Mouse (Mus musculus) lung, postnatal 0 days (tissue): ENCODE results near the gene Mllt6. TPM values are rescaled to one million over a fixed set of nuclear protein-coding genes. Genes with fewer than 3 reads are reported as not detected.

ENCODE experiments used
- ATAC-seq: fragments of 200-750 bp; cut with Nextera tagmentation; 2 replicates; pipeline ENCODE4 v1.8.0; 2017; ENCODE audit warnings: moderate library complexity
- DNase-seq: peaks from one replicate; pipeline ENCODE4 v3.0.0-alpha.2; 2016; ENCODE audit warnings: low spot score
- H3K27ac ChIP-seq: fragments of 300-500 bp; sonication (generic); 2 replicates; pipeline ENCODE4 v1.5.1; 2014; ENCODE audit warnings: antibody characterized with exemption, mild to moderate bottlenecking, low read length, mixed read lengths
- H3K27me3 ChIP-seq: fragments of 300-500 bp; sonication (generic); replicated peaks from 2 replicates; pipeline ENCODE4 v1.6.1; 2014; ENCODE audit warnings: low read length, mixed read lengths; ENCODE audit not compliant: insufficient read depth
- H3K36me3 ChIP-seq: fragments of 300-500 bp; sonication (generic); 2 replicates; pipeline ENCODE4 v1.6.1; 2014; ENCODE audit warnings: low read length, mixed read lengths; ENCODE audit not compliant: insufficient read depth
- H3K4me1 ChIP-seq: fragments of 300-500 bp; sonication (generic); 2 replicates; pipeline ENCODE4 v1.6.1; 2014; ENCODE audit warnings: antibody characterized with exemption, low read depth, low read length, mixed read lengths; ENCODE audit not compliant: insufficient read depth
- H3K4me2 ChIP-seq: fragments of 300-500 bp; sonication (generic); replicated peaks from 2 replicates; pipeline ENCODE4 v1.6.1; 2014; ENCODE audit warnings: low read depth, mild to moderate bottlenecking, low read length, moderate library complexity, mixed read lengths
- H3K4me3 ChIP-seq: fragments of 300-500 bp; sonication (generic); 2 replicates; pipeline ENCODE4 v1.5.1; 2014; ENCODE audit warnings: low read depth, low read length
- H3K9ac ChIP-seq: fragments of 300-500 bp; sonication (generic); replicated peaks from 2 replicates; pipeline ENCODE4 v1.6.1; 2014; ENCODE audit warnings: low read depth, mild to moderate bottlenecking
- H3K9me3 ChIP-seq: fragments of 300-500 bp; sonication (generic); 2 replicates; pipeline ENCODE4 v1.6.1; 2016; ENCODE audit warnings: low read length, mixed read lengths
- CTCF ChIP-seq: IDR thresholded peaks from 2 replicates; pipeline ENCODE4 v1.5.1; 2016; ENCODE audit warnings: antibody characterized with exemption, mild to moderate bottlenecking
- EP300 ChIP-seq: IDR thresholded peaks from 2 replicates; pipeline ENCODE4 v1.6.1; 2016; ENCODE audit warnings: antibody characterized with exemption, mild to moderate bottlenecking, control low read depth
- WGBS: fragments of 180-500 bp; shearing (Covaris S2); extraction: QIAGEN DNeasy Blood & Tissue Kit; methylation state at CpG from one replicate; pipeline ENCODE4 v1.1.7; 2014; 5-methylcytosine and 5-hydroxymethylcytosine counted together
- polyA plus RNA-seq: library from polyadenylated mRNA; unstranded; fragments of >200 nt; fragmentation: Nextera tagmentation; extraction: Ambion mirVana; gene quantifications from 2 replicates; pipeline ENCODE4 v1.2.1, GENCODE M21; 2015

Gene Mllt6
- polyA plus RNA-seq, 1 experiment from 2014 or later, result 3.0 TPM

GRCm38 (mm10) chr11:97664339-97664665 lies 1.1 kb downstream of the Mllt6 start:
- Histone ChIP-seq H3K4me2 (peak overlapping the region; percentile 81), H3K4me3 (peak overlapping the region; percentile 86), H3K27ac (peak overlapping the region; percentile 94), H3K9ac (peak overlapping the region; percentile 63), H3K36me3 (no peaks in the 10 kb centered on the region), H3K27me3 (0 out of 2 replicates have a peak, but pooled peaks cover 5% of the 10 kb centered on the region), H3K4me1 (peaks cover 22% of the 10 kb centered on the region), H3K9me3 (no peaks in the 10 kb centered on the region)
- 2% methylated on average over 6 of the region's 8 CpGs for WGBS
- TF ChIP-seq EP300, result no peak
- TF ChIP-seq CTCF, result no peak
- ATAC-seq (no peak), DNase-seq (peak; percentile 45)

- TF ChIP-seq EP300, result no peak
- TF ChIP-seq CTCF, result peak; percentile 28; the same call in 1 of the 2 replicates
- no peak for ATAC-seq
- Histone ChIP-seq H3K9me3 (no peaks in the 10 kb centered on the region), H3K4me1 (peaks cover 22% of the 10 kb centered on the region), H3K27me3 (0 out of 2 replicates have a peak, but pooled peaks cover 5% of the 10 kb centered on the region), H3K36me3 (no peaks in the 10 kb centered on the region), H3K4me2 (peak overlapping the region; percentile 81), H3K27ac (no peak overlapping the region), H3K9ac (no peak overlapping the region), H3K4me3 (peak overlapping the region; percentile 86)
- 21% methylated on average over 6 of the region's 6 CpGs for WGBS
- peak; percentile 55 for DNase-seq
Observed at GRCm38 (mm10) chr11:97664771-97665240, 1.6 kb downstream of the Mllt6 start.

DNA sequence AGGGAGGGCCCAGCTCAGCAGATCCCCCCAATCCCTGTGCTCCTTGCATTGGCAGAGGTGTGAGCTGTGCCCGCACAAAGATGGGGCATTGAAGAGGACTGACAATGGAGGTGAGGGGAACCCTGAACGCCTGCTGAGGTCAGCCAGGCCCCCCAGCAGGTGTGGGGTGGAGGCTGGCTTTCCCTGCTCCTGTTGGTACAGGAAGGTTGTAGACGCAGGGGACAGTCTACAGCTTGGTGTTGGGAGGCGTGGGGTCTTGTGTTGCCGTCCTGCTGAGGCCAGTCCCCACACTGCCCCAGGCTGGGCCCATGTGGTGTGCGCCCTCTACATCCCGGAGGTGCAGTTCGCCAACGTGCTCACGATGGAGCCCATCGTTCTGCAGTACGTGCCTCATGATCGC lies 2.2 kb downstream of the Mllt6 start:
- Histone ChIP-seq H3K27ac (no peak overlapping the region), H3K4me2 (no peak overlapping the region; the same call in 1 of the 2 replicates), H3K9ac (no peak overlapping the region), H3K9me3 (no peaks in the 10 kb centered on the region), H3K4me3 (no peak overlapping the region), H3K4me1 (peaks cover 24% of the 10 kb centered on the region), H3K27me3 (0 out of 2 replicates have a peak, but pooled peaks cover 5% of the 10 kb centered on the region), H3K36me3 (no peaks in the 10 kb centered on the region)
- ATAC-seq (no peak), DNase-seq (no peak)
- WGBS, result 84% methylated on average over 13 of the region's 13 CpGs
- TF ChIP-seq EP300 (no peak), CTCF (0 out of 2 replicates have a peak, but pooled peaks have one; percentile 5)

DNA sequence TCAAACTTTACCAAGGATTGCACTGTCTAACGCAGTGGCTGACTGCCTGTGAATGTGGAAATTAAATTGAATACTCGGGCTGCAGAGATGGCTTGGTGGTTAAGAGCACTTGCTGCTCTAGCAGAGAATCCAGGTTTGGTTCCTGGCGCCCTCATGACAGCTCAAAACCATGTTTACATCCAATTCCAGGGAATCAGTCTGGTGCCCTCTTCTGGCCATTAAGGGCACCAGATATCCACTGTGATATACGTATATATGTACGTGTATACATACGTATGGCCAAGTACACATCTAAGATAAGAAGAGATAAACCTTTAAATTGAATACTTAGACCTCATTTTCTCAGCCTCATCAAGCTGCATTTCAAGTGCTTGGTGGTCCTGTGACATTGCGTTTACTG lies 3.0 kb downstream of the Mllt6 start:
- no peak overlapping the region for H3K4me2 ChIP-seq
- 81% methylated on average over 7 of the region's 7 CpGs for WGBS
- no peak for TF ChIP-seq EP300
- TF ChIP-seq CTCF, result peak; percentile 65
- H3K27ac ChIP-seq, result no peak overlapping the region
- H3K36me3 ChIP-seq, result 0 out of 2 replicates have a peak, but pooled peaks cover 4% of the 10 kb centered on the region
- H3K9me3 ChIP-seq, result no peaks in the 10 kb centered on the region
- peaks cover 17% of the 10 kb centered on the region for H3K4me1 ChIP-seq
- no peak overlapping the region for H3K9ac ChIP-seq
- no peak for ATAC-seq
- H3K27me3 ChIP-seq, result 0 out of 2 replicates have a peak, but pooled peaks cover 5% of the 10 kb centered on the region
- DNase-seq, result peak; percentile 11
- H3K4me3 ChIP-seq, result no peak overlapping the region

GRCm38 (mm10) chr11:97666794-97667193 lies 3.6 kb downstream of the Mllt6 start:
- 0 out of 2 replicates have a peak, but pooled peaks cover 3% of the 10 kb centered on the region for H3K27me3 ChIP-seq
- H3K4me1 ChIP-seq, result peaks cover 12% of the 10 kb centered on the region; the same call in 1 of the 2 replicates
- 0 out of 2 replicates have a peak, but pooled peaks cover 4% of the 10 kb centered on the region for H3K36me3 ChIP-seq

DNA sequence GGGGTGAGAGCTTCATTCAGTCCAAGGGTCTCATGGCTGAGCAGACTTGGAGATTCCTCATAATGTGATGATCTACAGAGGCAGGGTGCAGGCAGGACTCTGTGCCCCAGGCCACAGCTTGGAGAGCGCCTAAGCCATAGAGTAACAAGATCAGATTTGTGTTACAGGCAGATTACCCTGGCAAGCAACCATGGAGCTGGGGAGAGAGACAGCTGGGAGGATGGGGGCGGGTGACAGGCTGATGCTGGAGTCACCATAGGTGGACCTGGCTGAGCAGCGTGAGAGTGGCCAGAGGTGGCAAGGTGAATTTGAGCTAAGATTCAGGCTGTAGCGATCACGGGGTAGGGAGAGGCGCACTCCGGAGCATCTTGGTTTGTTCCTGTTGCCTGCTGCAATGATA lies 4.9 kb downstream of the Mllt6 start:
- WGBS, result 93% methylated on average over 7 of the region's 7 CpGs
- ATAC-seq (no peak), DNase-seq (no peak)
- Histone ChIP-seq H3K27me3 (no peaks in the 10 kb centered on the region), H3K4me2 (no peak overlapping the region), H3K4me3 (no peak overlapping the region), H3K9ac (no peak overlapping the region), H3K9me3 (no peaks in the 10 kb centered on the region), H3K36me3 (0 out of 2 replicates have a peak, but pooled peaks cover 4% of the 10 kb centered on the region), H3K27ac (no peak overlapping the region), H3K4me1 (peaks cover 2% of the 10 kb centered on the region; the same call in 1 of the 2 replicates)
- no peak for TF ChIP-seq CTCF
- no peak for TF ChIP-seq EP300

More at GRCm38 (mm10) chr11:97666794-97667193, 3.6 kb downstream of the Mllt6 start:
- Histone ChIP-seq H3K4me3 (no peak overlapping the region), H3K4me2 (no peak overlapping the region), H3K27ac (no peak overlapping the region), H3K9me3 (no peaks in the 10 kb centered on the region), H3K9ac (no peak overlapping the region)
- 75% methylated on average over 15 of the region's 15 CpGs for WGBS
- no peak for ATAC-seq
- TF ChIP-seq EP300, result no peak
- TF ChIP-seq CTCF, result no peak
- no peak for DNase-seq
